Mouse (Mus musculus) right cerebral cortex, postnatal 36 days (tissue): ENCODE measurements around the gene Abtb1.

Experiments
- DNase-seq, 2 experiments: peaks; one replicate each; pipeline ENCODE4 v3.0.0; 2022; ENCODE audit warnings: low spot score in 2 of 2, mixed read lengths in 1 of 2

The Abtb1 gene

DNA sequence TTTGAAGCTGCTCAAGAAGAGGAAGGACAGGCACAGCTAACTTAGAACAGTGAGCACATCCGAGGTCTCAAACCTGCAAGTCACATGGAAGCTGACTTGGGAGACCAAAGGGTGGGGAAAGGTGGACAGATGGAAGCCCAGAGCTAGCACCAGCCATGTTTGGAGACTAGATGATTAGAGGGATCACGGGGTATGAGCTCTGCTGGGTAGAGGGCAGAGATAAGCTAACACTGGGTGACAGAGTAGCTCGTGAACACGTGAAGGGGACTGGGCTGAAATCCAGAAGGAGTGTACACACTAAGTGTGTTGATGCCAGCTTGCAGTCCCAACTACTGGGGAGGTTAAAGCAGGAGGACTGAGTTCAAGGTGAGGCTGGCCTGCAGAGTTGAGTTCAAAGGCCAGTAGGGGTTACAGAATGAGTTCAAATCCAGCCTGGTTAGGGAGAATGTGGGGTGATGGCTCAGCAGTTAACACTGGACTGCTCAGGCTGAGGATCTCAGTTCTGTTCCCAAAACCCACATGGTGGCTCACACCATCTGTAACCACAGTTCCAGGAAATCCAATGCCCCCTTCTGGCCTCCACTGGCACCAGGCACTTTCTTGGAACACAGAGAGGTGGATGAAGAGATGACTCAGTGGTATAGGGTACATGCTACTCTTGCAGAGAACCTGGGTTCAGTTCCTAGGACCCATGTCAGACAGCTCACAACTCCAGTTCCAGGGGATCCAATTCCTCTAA is 37.7 kb downstream of the Abtb1 start:
- DNase-seq = no peak

GRCm38 (mm10) chr6:88803051-88803450 is 38.7 kb downstream of the Abtb1 start:
- DNase-seq = no peak

DNA sequence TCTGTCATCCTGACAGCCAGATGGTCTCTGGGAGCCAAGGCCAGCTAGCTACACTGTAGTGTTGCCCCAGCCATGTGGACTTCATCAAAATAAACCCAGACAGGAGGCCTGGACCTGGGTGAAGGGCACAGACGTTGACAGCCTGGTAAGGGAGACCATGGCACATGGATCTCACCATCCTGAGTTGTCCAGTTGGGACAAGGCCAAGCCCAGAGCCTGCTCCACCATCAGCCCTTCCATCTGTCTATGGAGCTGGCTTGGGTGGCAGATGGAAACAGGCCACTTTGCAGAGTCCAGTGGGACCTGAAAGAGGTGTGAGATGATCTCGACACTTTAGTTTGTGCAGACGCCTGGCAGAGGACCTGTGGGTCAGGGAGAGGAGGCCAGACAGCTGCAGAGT is 41.0 kb downstream of the Abtb1 start:
- no peak for DNase-seq

DNA sequence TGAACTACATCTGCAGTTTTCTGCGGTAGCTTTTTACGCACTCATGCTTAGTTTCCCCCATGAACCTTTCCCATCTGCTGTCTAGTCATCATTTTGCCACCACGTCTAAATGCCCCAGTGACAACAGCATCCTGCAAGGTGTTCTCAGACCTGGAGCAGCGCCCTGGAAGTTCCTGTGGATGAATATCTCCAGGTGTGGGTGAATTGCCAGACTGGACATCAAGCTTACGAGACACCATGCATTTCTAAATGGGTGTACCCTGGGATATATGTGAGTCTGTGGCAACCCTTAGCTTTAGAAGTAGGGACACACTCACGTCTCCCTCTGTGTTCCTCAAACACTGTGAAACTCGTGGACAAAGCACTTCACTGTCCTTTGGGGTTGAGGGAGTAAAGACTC is 41.6 kb downstream of the Abtb1 start:
- no peak for DNase-seq

DNA sequence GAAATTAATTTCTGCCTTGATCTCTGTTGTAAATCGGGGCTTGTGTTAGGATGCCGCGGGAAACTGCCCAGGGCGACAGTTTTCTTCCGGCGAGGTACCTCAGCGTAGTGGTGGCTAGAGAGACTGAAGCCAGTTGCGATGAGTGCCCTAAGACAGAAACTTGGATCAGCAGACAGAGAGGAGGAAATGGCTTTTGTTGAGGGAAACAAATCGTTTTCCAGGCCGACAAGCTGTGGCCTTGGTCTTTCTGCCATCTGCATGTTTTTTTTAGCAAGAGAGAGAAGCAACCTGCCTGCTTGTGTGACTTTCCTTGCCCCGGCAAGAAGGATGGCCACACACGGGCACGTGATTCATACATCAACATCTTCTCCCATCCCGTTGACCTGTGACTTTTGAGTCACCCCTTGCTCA is 47.2 kb downstream of the Abtb1 start:
- DNase-seq = no peak

- peak in 1 of 2 experiments; percentile 32 for DNase-seq
Measured at GRCm38 (mm10) chr6:88793872-88794271, 47.9 kb downstream of the Abtb1 start.

DNA sequence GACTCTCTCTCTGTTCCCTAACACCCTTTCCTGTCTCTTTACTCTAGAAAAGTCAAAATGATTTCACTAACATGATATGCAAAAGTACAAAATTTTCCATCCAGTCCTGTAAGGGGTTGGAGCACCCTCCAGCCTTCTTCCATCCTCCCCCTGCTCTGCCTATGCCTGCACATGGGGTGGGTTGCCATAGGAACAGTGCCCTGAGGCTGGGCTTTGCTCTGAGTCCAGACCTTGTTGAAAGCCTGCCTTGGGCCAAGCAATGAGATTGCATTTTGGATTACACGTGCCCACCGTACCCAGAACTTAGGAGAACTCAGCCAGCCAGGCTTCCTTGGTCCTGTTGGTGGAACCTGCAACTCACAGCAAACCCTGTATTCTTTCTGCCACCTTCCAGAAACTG is 48.5 kb downstream of the Abtb1 start:
- no peak for DNase-seq

GRCm38 (mm10) chr6:88792147-88792691 is 49.6 kb downstream of the Abtb1 start:
- DNase-seq = no peak

DNA sequence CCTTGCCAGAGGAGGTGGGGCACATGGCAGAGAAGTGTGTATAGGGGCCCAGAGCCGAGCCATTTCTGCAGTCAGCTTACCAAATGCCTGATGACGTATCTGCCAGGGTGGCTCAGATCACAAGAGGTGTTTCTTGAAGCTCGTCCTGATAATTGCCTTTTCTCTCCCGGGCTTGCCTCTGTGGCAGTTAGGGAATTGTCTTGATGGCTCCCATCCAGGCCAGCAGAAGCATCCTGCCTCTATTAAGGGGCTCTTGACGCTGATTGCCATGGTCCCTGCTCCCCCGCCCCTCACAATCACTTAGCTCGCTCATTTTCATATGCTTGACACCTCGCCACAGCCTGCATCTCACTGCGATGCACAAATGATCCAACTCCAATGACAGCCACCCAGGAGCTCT is 50.5 kb downstream of the Abtb1 start:
- DNase-seq = no peak

GRCm38 (mm10) chr6:88788219-88788618 is 53.6 kb downstream of the Abtb1 start:
- no peak for DNase-seq

GRCm38 (mm10) chr6:88787496-88787895 is 54.3 kb downstream of the Abtb1 start:
- DNase-seq = no peak

- peak; percentile 53 to 57 for DNase-seq
Measured at GRCm38 (mm10) chr6:88786732-88787445, 54.9 kb downstream of the Abtb1 start.
